Mouse (Mus musculus) G1E (cell line): ENCODE data around the gene Racgap1.

Source experiments
- CTCF ChIP-seq: IDR thresholded peaks from 2 replicates; pipeline ENCODE4 v1.5.1; 2012; ENCODE audit warnings: low read depth, low read length, inconsistent platforms, mixed read lengths
- GATA1 ChIP-seq: IDR thresholded peaks from 2 replicates; pipeline ENCODE4 v1.6.1; 2012; ENCODE audit warnings: borderline replicate concordance, low read length, inconsistent platforms, mixed read lengths
- GATA2 ChIP-seq: IDR thresholded peaks from 2 replicates; pipeline ENCODE4 v1.6.1; 2012; ENCODE audit warnings: low read depth, low read length, inconsistent platforms, borderline replicate concordance
- POLR2AphosphoS5 ChIP-seq: IDR thresholded peaks from 2 replicates; pipeline ENCODE4 v1.6.1; 2012; ENCODE audit warnings: low read depth, low read length, inconsistent platforms; ENCODE audit not compliant: insufficient replicate concordance
- TAL1 ChIP-seq: conservative IDR thresholded peaks from 2 replicates; pipeline ENCODE4 v1.6.1; 2012; ENCODE audit warnings: low read depth, low read length, inconsistent platforms, mixed read lengths

DNA sequence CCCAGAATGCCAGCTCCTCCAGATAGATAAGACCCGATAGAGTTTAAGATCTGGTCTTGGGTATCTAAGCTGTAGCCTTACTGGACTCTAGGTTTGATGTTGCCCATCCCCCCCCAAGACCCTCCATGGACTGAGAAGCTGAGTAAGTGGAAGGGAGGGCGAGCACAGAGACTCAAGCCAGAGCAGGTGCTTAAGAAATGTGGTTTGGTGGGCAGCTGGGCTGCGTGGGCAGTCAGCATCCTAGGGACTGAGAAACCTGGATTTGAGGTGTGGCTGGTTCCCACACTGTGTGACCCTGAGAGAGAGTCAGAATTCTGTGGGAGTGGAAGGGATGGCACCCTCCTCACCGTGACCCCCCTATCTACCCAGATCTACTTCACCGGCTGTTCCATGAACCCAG lies 58.6 kb downstream of the Racgap1 start:
- TF ChIP-seq CTCF: no peak
- no peak for TF ChIP-seq TAL1
- TF ChIP-seq GATA1: no peak
- TF ChIP-seq POLR2AphosphoS5: no peak
- TF ChIP-seq GATA2: no peak
